Mouse (Mus musculus) MEL (cell line): ENCODE results near the gene Meig1. TPM values are rescaled to one million over a fixed set of nuclear protein-coding genes. Genes with fewer than 3 reads are reported as not detected.

Source experiments
- DNase-seq: peaks from one replicate; pipeline ENCODE4 v3.0.0; 2011; ENCODE audit warnings: low read depth, low spot score
- H3K27ac ChIP-seq: 2 replicates; pipeline ENCODE4 v1.5.1; 2012; ENCODE audit warnings: low read depth, mild to moderate bottlenecking, control low read depth, low read length, moderate library complexity; ENCODE audit not compliant: control insufficient read depth
- H3K27me3 ChIP-seq, 2 experiments: fragments of 150-350 bp in 1 of 2; sonication (generic) in 1 of 2; 2 replicates each; pipeline ENCODE4 v1.6.1; 2012; ENCODE audit warnings: low read length in 2 of 2, mild to moderate bottlenecking in 2 of 2, improper control_type of control experiment in 1 of 2, moderate library complexity in 1 of 2; ENCODE audit not compliant: insufficient read depth in 2 of 2, control insufficient read depth in 1 of 2
- H3K36me3 ChIP-seq, 2 experiments: 2 replicates each; pipeline ENCODE4 v1.6.1; 2012 to 2014; ENCODE audit warnings: low read length in 2 of 2, improper control_type of control experiment in 1 of 2, inconsistent platforms in 1 of 2, mild to moderate bottlenecking in 1 of 2; ENCODE audit not compliant: insufficient read depth in 2 of 2, control insufficient read depth in 1 of 2
- H3K4me1 ChIP-seq, 2 experiments: fragments of 150-350 bp in 1 of 2; sonication (generic) in 1 of 2; 2 replicates each; pipeline ENCODE4 v1.6.1; 2012; ENCODE audit warnings: low read length in 2 of 2, improper control_type of control experiment in 1 of 2, mild to moderate bottlenecking in 1 of 2; ENCODE audit not compliant: insufficient read depth in 2 of 2, control insufficient read depth in 1 of 2
- H3K4me3 ChIP-seq, 2 experiments: fragments of 150-350 bp in 1 of 2; sonication (generic) in 1 of 2; 2 replicates each; pipeline ENCODE4 v1.5.1; 2012; ENCODE audit warnings: low read depth in 2 of 2, low read length in 2 of 2, mild to moderate bottlenecking in 2 of 2, moderate library complexity in 2 of 2, control low read depth in 1 of 2, improper control_type of control experiment in 1 of 2; ENCODE audit not compliant: control insufficient read depth in 1 of 2, insufficient read depth in 1 of 2
- H3K79me2 ChIP-seq: 2 replicates; pipeline ENCODE4 v1.6.1; 2012; ENCODE audit warnings: mild to moderate bottlenecking, low read length, moderate library complexity; ENCODE audit not compliant: control insufficient read depth, poor library complexity, insufficient read depth
- H3K9ac ChIP-seq: 2 replicates; pipeline ENCODE4 v1.6.1; 2012; ENCODE audit warnings: low read depth, mild to moderate bottlenecking, control low read depth, low read length, moderate library complexity; ENCODE audit not compliant: control insufficient read depth, poor library complexity, severe bottlenecking
- H3K9me3 ChIP-seq: fragments of 150-350 bp; sonication (generic); replicated peaks from 2 replicates; pipeline ENCODE4 v1.6.1; 2012; ENCODE audit warnings: mild to moderate bottlenecking, low read length, improper control_type of control experiment, moderate library complexity; ENCODE audit not compliant: insufficient read depth
- BHLHE40 ChIP-seq: IDR thresholded peaks from 2 replicates; pipeline ENCODE4 v1.6.1; 2012; ENCODE audit warnings: low read depth, mild to moderate bottlenecking, inconsistent platforms, low read length, improper control_type of control experiment, borderline replicate concordance
- CHD1 ChIP-seq: IDR thresholded peaks from 2 replicates; pipeline ENCODE4 v1.6.1; 2012; ENCODE audit warnings: low read depth, mild to moderate bottlenecking, inconsistent platforms, low read length, improper control_type of control experiment
- CHD2 ChIP-seq: IDR thresholded peaks from 2 replicates; pipeline ENCODE4 v1.6.1; 2011; ENCODE audit warnings: low read length, improper control_type of control experiment
- CTCF ChIP-seq, 3 experiments: IDR thresholded peaks in 2 of 3; conservative IDR thresholded peaks in 1 of 3; 2 replicates each; pipeline ENCODE4 v1.5.1; 2011 to 2012; ENCODE audit warnings: low read length in 3 of 3, low read depth in 2 of 3, mild to moderate bottlenecking in 2 of 3, improper control_type of control experiment in 1 of 3, inconsistent platforms in 1 of 3, mixed read lengths in 1 of 3, moderate library complexity in 1 of 3; ENCODE audit not compliant: control insufficient read depth in 1 of 3, insufficient read depth in 1 of 3, poor library complexity in 1 of 3, severe bottlenecking in 1 of 3
- E2F4 ChIP-seq: IDR thresholded peaks from 2 replicates; pipeline ENCODE4 v1.6.1; 2011; ENCODE audit warnings: low read depth, low read length, improper control_type of control experiment, borderline replicate concordance
- EP300 ChIP-seq, 2 experiments: IDR thresholded peaks; 2 replicates each; pipeline ENCODE4 v1.6.1; 2011; ENCODE audit warnings: improper control_type of control experiment in 2 of 2, low read length in 2 of 2, low read depth in 1 of 2, mild to moderate bottlenecking in 1 of 2
- ETS1 ChIP-seq: IDR thresholded peaks from 2 replicates; pipeline ENCODE4 v1.6.1; 2012; ENCODE audit warnings: low read depth, mild to moderate bottlenecking, inconsistent platforms, low read length, improper control_type of control experiment, moderate library complexity
- GATA1 ChIP-seq: IDR thresholded peaks from 2 replicates; pipeline ENCODE4 v1.6.1; 2011; ENCODE audit warnings: low read depth, low read length, improper control_type of control experiment
- JUND ChIP-seq: IDR thresholded peaks from 2 replicates; pipeline ENCODE4 v1.6.1; 2011; ENCODE audit warnings: low read depth, mild to moderate bottlenecking, improper control_type of control experiment, low read length
- KAT2A ChIP-seq: conservative IDR thresholded peaks from 2 replicates; pipeline ENCODE4 v1.6.1; 2012; ENCODE audit warnings: low read depth, low read length, improper control_type of control experiment, inconsistent platforms
- MAX ChIP-seq: IDR thresholded peaks from 2 replicates; pipeline ENCODE4 v1.6.1; 2011; ENCODE audit warnings: low read length, improper control_type of control experiment
- MAZ ChIP-seq: IDR thresholded peaks from 2 replicates; pipeline ENCODE4 v1.6.1; 2012; ENCODE audit warnings: low read depth, mild to moderate bottlenecking, inconsistent platforms, low read length, improper control_type of control experiment
- MXI1 ChIP-seq: IDR thresholded peaks from 2 replicates; pipeline ENCODE4 v1.6.1; 2011; ENCODE audit warnings: mild to moderate bottlenecking, low read depth, low read length, improper control_type of control experiment
- MYB ChIP-seq: IDR thresholded peaks from 2 replicates; pipeline ENCODE4 v1.6.1; 2011; ENCODE audit warnings: mild to moderate bottlenecking, low read depth, low read length, improper control_type of control experiment
- POLR2AphosphoS2 ChIP-seq: IDR thresholded peaks from 2 replicates; pipeline ENCODE4 v1.6.1; 2011; ENCODE audit warnings: low read length, improper control_type of control experiment
- RAD21 ChIP-seq: IDR thresholded peaks from 2 replicates; pipeline ENCODE4 v1.6.1; 2011; ENCODE audit warnings: mild to moderate bottlenecking, low read depth, low read length, improper control_type of control experiment
- SIN3A ChIP-seq: IDR thresholded peaks from 2 replicates; pipeline ENCODE4 v1.6.1; 2012; ENCODE audit warnings: low read length, improper control_type of control experiment, inconsistent platforms
- SMC3 ChIP-seq: IDR thresholded peaks from 2 replicates; pipeline ENCODE4 v1.6.1; 2011; ENCODE audit warnings: low read depth, low read length, improper control_type of control experiment
- TAL1 ChIP-seq: IDR thresholded peaks from 2 replicates; pipeline ENCODE4 v1.6.1; 2012; ENCODE audit warnings: mild to moderate bottlenecking, inconsistent platforms, low read length, moderate library complexity, mixed read lengths
- TBP ChIP-seq: IDR thresholded peaks from 2 replicates; pipeline ENCODE4 v1.8.0; 2011; ENCODE audit warnings: low read depth, low read length, improper control_type of control experiment
- TCF12 ChIP-seq: IDR thresholded peaks from 2 replicates; pipeline ENCODE4 v1.6.1; 2014; ENCODE audit warnings: low read depth, mild to moderate bottlenecking, inconsistent platforms, low read length, improper control_type of control experiment, moderate library complexity
- UBTF ChIP-seq: IDR thresholded peaks from 2 replicates; pipeline ENCODE4 v1.6.1; 2012; ENCODE audit warnings: low read depth, mild to moderate bottlenecking, inconsistent platforms, low read length, improper control_type of control experiment, moderate library complexity, borderline replicate concordance; ENCODE audit not compliant: insufficient read depth
- USF1 ChIP-seq: IDR thresholded peaks from 2 replicates; pipeline ENCODE4 v1.6.1; 2014; ENCODE audit warnings: low read depth, mild to moderate bottlenecking, inconsistent platforms, low read length, improper control_type of control experiment, moderate library complexity
- USF2 ChIP-seq, 2 experiments: IDR thresholded peaks; 2 replicates each; pipeline ENCODE4 v1.6.1; 2011 to 2012; ENCODE audit warnings: improper control_type of control experiment in 2 of 2, low read length in 2 of 2, borderline replicate concordance in 1 of 2, inconsistent platforms in 1 of 2, low read depth in 1 of 2, mild to moderate bottlenecking in 1 of 2; ENCODE audit not compliant: insufficient read depth in 1 of 2
- ZKSCAN1 ChIP-seq: IDR thresholded peaks from 2 replicates; pipeline ENCODE4 v1.6.1; 2012; ENCODE audit warnings: low read depth, mild to moderate bottlenecking, inconsistent platforms, low read length, improper control_type of control experiment, moderate library complexity
- ZNF384 ChIP-seq: IDR thresholded peaks from 2 replicates; pipeline ENCODE4 v1.6.1; 2012; ENCODE audit warnings: low read depth, mild to moderate bottlenecking, inconsistent platforms, low read length, improper control_type of control experiment
- polyA plus RNA-seq, 2 experiments: library from polyadenylated mRNA; stranded (reverse) in 1 of 2; unstranded in 1 of 2; fragments of >175 nt in 1 of 2; fragments of >200 nt in 1 of 2; gene quantifications; 2 replicates each; pipeline versions ENCODE4 v1.2.1 to v1.2.4; 2012; ENCODE audit warnings: low replicate concordance in 2 of 2, low read depth in 1 of 2; ENCODE audit not compliant: insufficient read length in 2 of 2, insufficient read depth in 1 of 2, missing spikeins in 1 of 2
- total RNA-seq: library from RNA; depleted of rRNA; stranded (reverse); fragments of 300-350 nt; gene quantifications from 2 replicates; pipeline ENCODE4 v1.2.3, GENCODE M21; 2012

Gene Meig1
- total and polyA plus RNA-seq, 3 experiments, result not detected

GRCm38 (mm10) chr2:3423841-3424578 is 1.6 kb upstream of the Meig1 start, which contains the start of gene Dclre1c (continued):
- TF ChIP-seq EP300 (IDR thresholded peaks at IDR 0.05; ENCODE audit: low read depth in 1 of 2, low read length in 2 of 2), result peak in 1 of 2 experiments; percentile 27; a peak in 1 of 4 replicates
- peak; percentile 100 for TF ChIP-seq ETS1
- no peak for TF ChIP-seq RAD21
- no peak for TF ChIP-seq MAZ
- TF ChIP-seq CHD1, result no peak
- peak; percentile 35; the same call in 1 of the 2 replicates for TF ChIP-seq POLR2AphosphoS2
- TF ChIP-seq TBP, result peak; percentile 89
- no peak for TF ChIP-seq TAL1
- no peak; the same call in 1 of the 2 replicates for TF ChIP-seq TCF12
- TF ChIP-seq GATA1, result no peak
- no peak for TF ChIP-seq USF1
- TF ChIP-seq UBTF, result no peak
- TF ChIP-seq CHD2, result peak; percentile 57; the same call in 1 of the 2 replicates
- TF ChIP-seq MYB, result no peak

- Histone ChIP-seq H3K4me3 (no peak overlapping the region), H3K9ac (no peak overlapping the region), H3K27ac (no peak overlapping the region), H3K9me3 (no peaks in the 10 kb centered on the region), H3K79me2 (peaks cover 7% of the 10 kb centered on the region), H3K36me3 (peaks cover 0 to 12% of the 10 kb centered on the region in 2 experiments; a peak in 2 of 4 replicates), H3K27me3 (no peaks in the 10 kb centered on the region), H3K4me1 (peaks cover 2 to 14% of the 10 kb centered on the region in 2 experiments; a peak in 3 of 4 replicates)
- TF ChIP-seq KAT2A, result no peak
- no peak for DNase-seq
Observed at GRCm38 (mm10) chr2:3420157-3420556, 2.3 kb downstream of the Meig1 start.

GRCm38 (mm10) chr2:3418883-3419431 is 3.5 kb downstream of the Meig1 start:
- H3K9ac ChIP-seq, result peak overlapping the region; percentile 70
- peak; percentile 93 for DNase-seq
- no peaks in the 10 kb centered on the region for H3K27me3 ChIP-seq
- H3K4me3 ChIP-seq, result peak overlapping the region; percentile 49 to 80
- peak overlapping the region; percentile 17; the same call in 1 of the 2 replicates for H3K27ac ChIP-seq
- H3K36me3 ChIP-seq, result peaks cover 0 to 8% of the 10 kb centered on the region in 2 experiments; a peak in 2 of 4 replicates
- peaks cover 0 to 10% of the 10 kb centered on the region in 2 experiments; a peak in 2 of 4 replicates for H3K4me1 ChIP-seq
- no peaks in the 10 kb centered on the region for H3K9me3 ChIP-seq
- no peaks in the 10 kb centered on the region for H3K79me2 ChIP-seq
- TF ChIP-seq USF2 (IDR thresholded peaks at IDR 0.05; ENCODE audit: borderline replicate concordance in 1 of 2, insufficient read depth in 1 of 2, low read depth in 1 of 2, low read length in 2 of 2) (peak in 1 of 2 experiments; percentile 37; a peak in 1 of 4 replicates), ZNF384 (no peak), SIN3A (peak; percentile 99), TAL1 (no peak), USF1 (peak; percentile 90), JUND (no peak), GATA1 (no peak), UBTF (no peak), BHLHE40 (peak; percentile 87), CHD2 (no peak), MAX (peak; percentile 93), MYB (0 out of 2 replicates have a peak, but pooled peaks have one; percentile 28), ZKSCAN1 (no peak), CHD1 (no peak), MXI1 (peak; percentile 100), SMC3 (no peak), RAD21 (no peak), TCF12 (0 out of 2 replicates have a peak, but pooled peaks have one; percentile 28), E2F4 (no peak), CTCF (IDR thresholded peaks at IDR 0.05 in 2 of 3, conservative IDR thresholded peaks at IDR 0.05 in 1 of 3; ENCODE audit: control insufficient read depth in 1 of 3, insufficient read depth in 1 of 3, low read depth in 2 of 3, low read length in 3 of 3, poor library complexity in 1 of 3, severe bottlenecking in 1 of 3) (no peak)
